Mouse (Mus musculus) spleen, adult 12 weeks (tissue): ENCODE data around the gene Rala.
"Not testable (repeated sequence)": the region's sequence is repeated elsewhere in the genome, so short reads cannot be mapped to it uniquely, and the experiment has no call there.

ENCODE experiments used
- DNase-seq: peaks from one replicate; pipeline ENCODE4 v3.0.0; 2022; ENCODE audit warnings: low spot score

Gene Rala

GRCm38 (mm10) chr13:17944078-17944917 is at the start of gene Rala:
Rala (minus strand) TSS chr13:17944239.
- peak; percentile 81 for DNase-seq

- no peak for DNase-seq
Observed at GRCm38 (mm10) chr13:17993515-17993847, 49.4 kb upstream of the Rala start.

- DNase-seq = peak; percentile 75
Observed at GRCm38 (mm10) chr13:17992697-17993514, 48.9 kb upstream of the Rala start, which contains the start of gene Yae1d1. Yae1d1 (minus strand) TSS chr13:17993349.

GRCm38 (mm10) chr13:17992009-17992408 is 48.0 kb upstream of the Rala start:
- no peak for DNase-seq

- DNase-seq = no peak
Observed at GRCm38 (mm10) chr13:17983194-17983593, 39.2 kb upstream of the Rala start.

GRCm38 (mm10) chr13:17982634-17983033 is 38.6 kb upstream of the Rala start:
- no peak for DNase-seq

GRCm38 (mm10) chr13:17976854-17977739 is 33.1 kb upstream of the Rala start:
- no peak for DNase-seq

- peak; percentile 3 for DNase-seq
Observed at GRCm38 (mm10) chr13:17975891-17976290, 31.9 kb upstream of the Rala start.

GRCm38 (mm10) chr13:17975457-17975856 is 31.4 kb upstream of the Rala start:
- DNase-seq = no peak

GRCm38 (mm10) chr13:17974734-17975133 is 30.7 kb upstream of the Rala start:
- no peak for DNase-seq

GRCm38 (mm10) chr13:17960613-17961012 is 16.6 kb upstream of the Rala start:
- DNase-seq = no peak

GRCm38 (mm10) chr13:17954282-17954681 is 10.2 kb upstream of the Rala start:
- no peak for DNase-seq

GRCm38 (mm10) chr13:17950581-17950980 is 6.5 kb upstream of the Rala start:
- DNase-seq = not testable (repeated sequence)

- DNase-seq = no peak
Observed at GRCm38 (mm10) chr13:17949555-17949954, 5.5 kb upstream of the Rala start.

- DNase-seq = no peak
Observed at GRCm38 (mm10) chr13:17943306-17944077, 547 bp downstream of the Rala start.

GRCm38 (mm10) chr13:17942338-17942737 is 1.7 kb downstream of the Rala start:
- no peak for DNase-seq

GRCm38 (mm10) chr13:17907309-17907708 is 36.7 kb downstream of the Rala start:
- no peak for DNase-seq

- DNase-seq = no peak
Observed at GRCm38 (mm10) chr13:17901474-17901873, 42.6 kb downstream of the Rala start.

GRCm38 (mm10) chr13:17900641-17901040 is 43.4 kb downstream of the Rala start:
- no peak for DNase-seq

GRCm38 (mm10) chr13:17897040-17897439 is 47.0 kb downstream of the Rala start:
- no peak for DNase-seq

GRCm38 (mm10) chr13:17891545-17891944 is 52.5 kb downstream of the Rala start:
- DNase-seq = no peak
